Mouse (Mus musculus): ENCODE measurements around the gene Nupl1. TPM values are rescaled to one million over a fixed set of nuclear protein-coding genes. Genes with fewer than 3 reads are reported as not detected.

Gene Nupl1
- polyA plus RNA-seq, 1 experiment from 2014 or later, result not detected

- Histone ChIP-seq H3K9ac (ENCODE audit: low read length) (no peak overlapping the region), H3K27ac (replicated peaks in 1 of 2; ENCODE audit: control insufficient read depth in 1 of 2, insufficient read depth in 1 of 2, low read depth in 2 of 2, low read length in 2 of 2) (no peak overlapping the region), H3K4me1 (ENCODE audit: control insufficient read depth in 2 of 2, insufficient read depth in 2 of 2, low read length in 2 of 2) (peaks cover 5 to 7% of the 10 kb centered on the region in 2 experiments), H3K9me3 (ENCODE audit: control insufficient read depth, low read length) (no peaks in the 10 kb centered on the region), H3K4me3 (ENCODE audit: control insufficient read depth in 1 of 2, insufficient read depth in 1 of 2, low read depth in 1 of 2, low read length in 2 of 2) (no peak overlapping the region), H3K4me2 (ENCODE audit: low read length) (no peak overlapping the region), H3K36me3 (ENCODE audit: control insufficient read depth, insufficient read depth, low read length) (no peaks in the 10 kb centered on the region), H3K27me3 (ENCODE audit: control insufficient read depth, insufficient read depth, low read length) (no peaks in the 10 kb centered on the region)
- ATAC-seq (ENCODE audit: insufficient number of reproducible peaks, insufficient read depth, low FRiP score, low read depth), result no peak
- WGBS, result 18% methylated on average over 3 of the region's 3 CpGs
Observed at GRCm38 (mm10) chr14:60256356-60256755, 5.1 kb upstream of the Nupl1 start.

GRCm38 (mm10) chr14:60254774-60255173 lies 3.5 kb upstream of the Nupl1 start:
- H3K27me3 ChIP-seq (ENCODE audit: control insufficient read depth, insufficient read depth, low read length), result no peaks in the 10 kb centered on the region
- ATAC-seq (ENCODE audit: insufficient number of reproducible peaks, insufficient read depth, low FRiP score, low read depth), result no peak
- no peaks in the 10 kb centered on the region for H3K9me3 ChIP-seq (ENCODE audit: control insufficient read depth, low read length)
- H3K4me3 ChIP-seq (ENCODE audit: control insufficient read depth in 1 of 2, insufficient read depth in 1 of 2, low read depth in 1 of 2, low read length in 2 of 2), result no peak overlapping the region
- H3K36me3 ChIP-seq (ENCODE audit: control insufficient read depth, insufficient read depth, low read length), result no peaks in the 10 kb centered on the region
- H3K4me1 ChIP-seq (ENCODE audit: control insufficient read depth in 2 of 2, insufficient read depth in 2 of 2, low read length in 2 of 2), result peaks cover 5 to 14% of the 10 kb centered on the region in 2 experiments
- H3K9ac ChIP-seq (ENCODE audit: low read length), result no peak overlapping the region
- H3K4me2 ChIP-seq (ENCODE audit: low read length), result no peak overlapping the region
- no peak overlapping the region for H3K27ac ChIP-seq (replicated peaks in 1 of 2; ENCODE audit: control insufficient read depth in 1 of 2, insufficient read depth in 1 of 2, low read depth in 2 of 2, low read length in 2 of 2)

GRCm38 (mm10) chr14:60253466-60253865 lies 2.2 kb upstream of the Nupl1 start:
- Histone ChIP-seq H3K27ac (replicated peaks in 1 of 2; ENCODE audit: control insufficient read depth in 1 of 2, insufficient read depth in 1 of 2, low read depth in 2 of 2, low read length in 2 of 2) (no peak overlapping the region), H3K4me3 (ENCODE audit: control insufficient read depth in 1 of 2, insufficient read depth in 1 of 2, low read depth in 1 of 2, low read length in 2 of 2) (no peak overlapping the region), H3K4me1 (ENCODE audit: control insufficient read depth in 2 of 2, insufficient read depth in 2 of 2, low read length in 2 of 2) (peaks cover 5 to 21% of the 10 kb centered on the region in 2 experiments), H3K27me3 (ENCODE audit: control insufficient read depth, insufficient read depth, low read length) (no peaks in the 10 kb centered on the region), H3K9ac (ENCODE audit: low read length) (no peak overlapping the region), H3K36me3 (ENCODE audit: control insufficient read depth, insufficient read depth, low read length) (no peaks in the 10 kb centered on the region), H3K9me3 (ENCODE audit: control insufficient read depth, low read length) (no peaks in the 10 kb centered on the region), H3K4me2 (ENCODE audit: low read length) (no peak overlapping the region)
- ATAC-seq (ENCODE audit: insufficient number of reproducible peaks, insufficient read depth, low FRiP score, low read depth), result no peak
- WGBS, result 69% methylated on average over 3 of the region's 3 CpGs

GRCm38 (mm10) chr14:60252004-60253000 lies 1.1 kb upstream of the Nupl1 start:
- Histone ChIP-seq H3K9me3 (ENCODE audit: control insufficient read depth, low read length) (no peaks in the 10 kb centered on the region), H3K27me3 (ENCODE audit: control insufficient read depth, insufficient read depth, low read length) (no peaks in the 10 kb centered on the region), H3K4me3 (ENCODE audit: control insufficient read depth in 1 of 2, insufficient read depth in 1 of 2, low read depth in 1 of 2, low read length in 2 of 2) (peak overlapping the region; percentile 87 to 99), H3K4me1 (ENCODE audit: control insufficient read depth in 2 of 2, insufficient read depth in 2 of 2, low read length in 2 of 2) (peaks cover 5 to 21% of the 10 kb centered on the region in 2 experiments), H3K36me3 (ENCODE audit: control insufficient read depth, insufficient read depth, low read length) (no peaks in the 10 kb centered on the region), H3K9ac (ENCODE audit: low read length) (peak overlapping the region; percentile 98), H3K4me2 (ENCODE audit: low read length) (peak overlapping the region; percentile 70), H3K27ac (replicated peaks in 1 of 2; ENCODE audit: control insufficient read depth in 1 of 2, insufficient read depth in 1 of 2, low read depth in 2 of 2, low read length in 2 of 2) (peak overlapping the region; percentile 86 to 95)
- no peak for ATAC-seq (ENCODE audit: insufficient number of reproducible peaks, insufficient read depth, low FRiP score, low read depth)
- 23% methylated on average over 15 of the region's 15 CpGs for WGBS

GRCm38 (mm10) chr14:60250879-60251278 lies 352 bp downstream of the Nupl1 start:
- under 1% methylated on average over 39 of the region's 39 CpGs for WGBS
- H3K4me3 ChIP-seq (ENCODE audit: control insufficient read depth in 1 of 2, insufficient read depth in 1 of 2, low read depth in 1 of 2, low read length in 2 of 2), result peak overlapping the region; percentile 97 to 99

GRCm38 (mm10) chr14:60250366-60250765 lies 865 bp downstream of the Nupl1 start:
- H3K36me3 ChIP-seq (ENCODE audit: control insufficient read depth, insufficient read depth, low read length), result peaks cover 7% of the 10 kb centered on the region; the same call in 1 of the 2 replicates
- H3K9ac ChIP-seq (ENCODE audit: low read length), result peak overlapping the region; percentile 98
- peak overlapping the region; percentile 78 for H3K4me2 ChIP-seq (ENCODE audit: low read length)
- no peak overlapping the region for H3K27ac ChIP-seq (replicated peaks in 1 of 2; ENCODE audit: control insufficient read depth in 1 of 2, insufficient read depth in 1 of 2, low read depth in 2 of 2, low read length in 2 of 2)
- H3K4me3 ChIP-seq (ENCODE audit: control insufficient read depth in 1 of 2, insufficient read depth in 1 of 2, low read depth in 1 of 2, low read length in 2 of 2), result peak overlapping the region; percentile 97 to 99; a peak in 3 of 4 replicates
- H3K4me1 ChIP-seq (ENCODE audit: control insufficient read depth in 2 of 2, insufficient read depth in 2 of 2, low read length in 2 of 2), result peaks cover 5 to 21% of the 10 kb centered on the region in 2 experiments
- H3K27me3 ChIP-seq (ENCODE audit: control insufficient read depth, insufficient read depth, low read length), result no peaks in the 10 kb centered on the region
- 12% methylated on average over 8 of the region's 8 CpGs for WGBS
- ATAC-seq (ENCODE audit: insufficient number of reproducible peaks, insufficient read depth, low FRiP score, low read depth), result no peak
- no peaks in the 10 kb centered on the region for H3K9me3 ChIP-seq (ENCODE audit: control insufficient read depth, low read length)

More at GRCm38 (mm10) chr14:60250879-60251278, 352 bp downstream of the Nupl1 start:
- H3K4me1 ChIP-seq (ENCODE audit: control insufficient read depth in 2 of 2, insufficient read depth in 2 of 2, low read length in 2 of 2), result peaks cover 5 to 21% of the 10 kb centered on the region in 2 experiments
- ATAC-seq (ENCODE audit: insufficient number of reproducible peaks, insufficient read depth, low FRiP score, low read depth), result peak; percentile 62
- H3K36me3 ChIP-seq (ENCODE audit: control insufficient read depth, insufficient read depth, low read length), result peaks cover 6% of the 10 kb centered on the region; the same call in 1 of the 2 replicates
- H3K9me3 ChIP-seq (ENCODE audit: control insufficient read depth, low read length), result no peaks in the 10 kb centered on the region
- peak overlapping the region; percentile 98 for H3K9ac ChIP-seq (ENCODE audit: low read length)
- no peaks in the 10 kb centered on the region for H3K27me3 ChIP-seq (ENCODE audit: control insufficient read depth, insufficient read depth, low read length)
- peak overlapping the region; percentile 91 to 95 for H3K27ac ChIP-seq (replicated peaks in 1 of 2; ENCODE audit: control insufficient read depth in 1 of 2, insufficient read depth in 1 of 2, low read depth in 2 of 2, low read length in 2 of 2)
- H3K4me2 ChIP-seq (ENCODE audit: low read length), result peak overlapping the region; percentile 78

GRCm38 (mm10) chr14:60238551-60238950 lies 12.7 kb downstream of the Nupl1 start:
- no peak overlapping the region for H3K9ac ChIP-seq (ENCODE audit: low read length)
- H3K4me1 ChIP-seq (ENCODE audit: control insufficient read depth in 2 of 2, insufficient read depth in 2 of 2, low read length in 2 of 2), result no peaks in the 10 kb centered on the region
- no peak overlapping the region for H3K27ac ChIP-seq (replicated peaks in 1 of 2; ENCODE audit: control insufficient read depth in 1 of 2, insufficient read depth in 1 of 2, low read depth in 2 of 2, low read length in 2 of 2)
- no peak for ATAC-seq (ENCODE audit: insufficient number of reproducible peaks, insufficient read depth, low FRiP score, low read depth)
- 76% methylated on average over 3 of the region's 3 CpGs for WGBS
- no peak overlapping the region for H3K4me3 ChIP-seq (ENCODE audit: control insufficient read depth in 1 of 2, insufficient read depth in 1 of 2, low read depth in 1 of 2, low read length in 2 of 2)
- no peaks in the 10 kb centered on the region for H3K27me3 ChIP-seq (ENCODE audit: control insufficient read depth, insufficient read depth, low read length)
- H3K4me2 ChIP-seq (ENCODE audit: low read length), result no peak overlapping the region
- no peaks in the 10 kb centered on the region for H3K9me3 ChIP-seq (ENCODE audit: control insufficient read depth, low read length)
- H3K36me3 ChIP-seq (ENCODE audit: control insufficient read depth, insufficient read depth, low read length), result peaks cover 70% of the 10 kb centered on the region
